Comparison of ENCODE assay signal across 8 mouse cellular contexts in genomic region chr10:81560719-81561459, GRCm38 (mm10). TPM values are rescaled to one million over a fixed set of nuclear protein-coding genes. Genes with fewer than 3 reads are reported as not detected.
DNase-seq lines count a peak whose midpoint lies in the region; ATAC-seq and TF ChIP-seq lines count a peak whose summit lies in the region.

No protein-coding gene starts in this region.

- peaks cover 54% of the 10 kb centered on the region for H3K4me1 ChIP-seq in embryonic facial prominence, embryonic 12.5 days
- H3K4me1 ChIP-seq in hindbrain, embryonic 15.5 days (replicated peaks) = peaks cover 52% of the 10 kb centered on the region
- H3K4me1 ChIP-seq in liver, embryonic 12.5 days = peaks cover 69% of the 10 kb centered on the region

- H3K36me3 ChIP-seq in embryonic facial prominence, embryonic 12.5 days = peaks cover 25% of the 10 kb centered on the region
- H3K36me3 ChIP-seq in hindbrain, embryonic 15.5 days = peaks cover 7% of the 10 kb centered on the region
- peaks cover 44% of the 10 kb centered on the region for H3K36me3 ChIP-seq in liver, embryonic 12.5 days

- H3K9ac ChIP-seq in embryonic facial prominence, embryonic 12.5 days = peak overlapping the region; percentile 98
- H3K9ac ChIP-seq in hindbrain, embryonic 15.5 days = peak overlapping the region; percentile 100
- peak overlapping the region; percentile 89 for H3K9ac ChIP-seq in liver, embryonic 12.5 days

- 11% methylated on average over 16 of the region's 16 CpGs for WGBS in embryonic facial prominence, embryonic 12.5 days
- WGBS in hindbrain, embryonic 15.5 days = 31% methylated on average over 16 of the region's 16 CpGs
- WGBS in liver, embryonic 12.5 days (ENCODE audit: insufficient replicate concordance) = 6% methylated on average over 16 of the region's 16 CpGs

- DNase-seq in gastrocnemius, adult 2 months = no peak
- DNase-seq in gastrocnemius, postnatal 10 days = no peak
- peak; percentile 93 for DNase-seq in naive thymus-derived CD4-positive, alpha-beta T cell, adult 2 months (ENCODE audit: low read depth)
- peak; percentile 92 for DNase-seq in thymus, postnatal 4 days
- no peak for DNase-seq in yolk sac, embryonic 10.5 days (ENCODE audit: low spot score)

- H3K4me2 ChIP-seq in embryonic facial prominence, embryonic 12.5 days (replicated peaks) = peak overlapping the region; percentile 91
- peak overlapping the region; percentile 93 for H3K4me2 ChIP-seq in hindbrain, embryonic 15.5 days
- peak overlapping the region; percentile 93 for H3K4me2 ChIP-seq in liver, embryonic 12.5 days

- intact Hi-C loops in gastrocnemius, adult 2 months (cut with DNase I) = no loop called here

- H3K27ac ChIP-seq in gastrocnemius, adult 2 months = peak overlapping the region; percentile 98
- peak overlapping the region; percentile 93 for H3K27ac ChIP-seq in embryonic facial prominence, embryonic 12.5 days
- peak overlapping the region; percentile 90; the same call in 1 of the 2 replicates for H3K27ac ChIP-seq in hindbrain, embryonic 15.5 days (replicated peaks)
- peak overlapping the region; percentile 83 for H3K27ac ChIP-seq in liver, embryonic 12.5 days

- no peak for ATAC-seq in embryonic facial prominence, embryonic 12.5 days (ENCODE audit: insufficient number of reproducible peaks, insufficient read depth, low FRiP score, low TSS enrichment)
- ATAC-seq in hindbrain, embryonic 15.5 days (ENCODE audit: low FRiP score, low read depth) = peak; percentile 2; the same call in 1 of the 2 replicates
- ATAC-seq in liver, embryonic 12.5 days = peak; percentile 6; the same call in 1 of the 2 replicates

- TF ChIP-seq CTCF in gastrocnemius, adult 2 months (IDR thresholded peaks at IDR 0.05) = no peak

- no peaks in the 10 kb centered on the region for H3K27me3 ChIP-seq in embryonic facial prominence, embryonic 12.5 days
- peaks cover 8% of the 10 kb centered on the region for H3K27me3 ChIP-seq in hindbrain, embryonic 15.5 days
- H3K27me3 ChIP-seq in liver, embryonic 12.5 days (replicated peaks) = no peaks in the 10 kb centered on the region

- H3K9me3 ChIP-seq in embryonic facial prominence, embryonic 12.5 days = no peaks in the 10 kb centered on the region
- no peaks in the 10 kb centered on the region for H3K9me3 ChIP-seq in hindbrain, embryonic 15.5 days
- H3K9me3 ChIP-seq in liver, embryonic 12.5 days (replicated peaks) = no peaks in the 10 kb centered on the region

- peak overlapping the region; percentile 97 for H3K4me3 ChIP-seq in gastrocnemius, adult 2 months
- peak overlapping the region; percentile 96 for H3K4me3 ChIP-seq in embryonic facial prominence, embryonic 12.5 days
- H3K4me3 ChIP-seq in hindbrain, embryonic 15.5 days = peak overlapping the region; percentile 93
- H3K4me3 ChIP-seq in liver, embryonic 12.5 days = peak overlapping the region; percentile 78

RNA-seq across cellular contexts. Expression of gene Aes, which starts 1.6 kb away (rescaled TPM):
- total RNA-seq in gastrocnemius, adult 2 months (2021) = 100 to 1,000 TPM; 847 to 871 TPM
- 100 to 1,000 TPM; 614 to 667 TPM for total RNA-seq in gastrocnemius, postnatal 10 days (2021)
- polyA plus RNA-seq in embryonic facial prominence, embryonic 12.5 days (2016; fragmentation: Nextera tagmentation; extraction: Ambion mirVana) = 523 and 554 TPM in 2 replicates
- polyA plus RNA-seq in hindbrain, embryonic 15.5 days (2015; fragmentation: Nextera tagmentation; extraction: Ambion mirVana) = 820 and 884 TPM in 2 replicates
- 263 and 270 TPM in 2 replicates for polyA plus RNA-seq in liver, embryonic 12.5 days (2016; fragmentation: Nextera tagmentation; extraction: Ambion mirVana)

RNA-seq across cellular contexts. Expression of gene Tle2, which starts 13.5 kb away (rescaled TPM):
- total RNA-seq in gastrocnemius, adult 2 months (2021) = 1 to 10 TPM; 5.6 to 7.3 TPM
- total RNA-seq in gastrocnemius, postnatal 10 days (2021) = 1 to 10 TPM; 4.4 to 9.4 TPM
- polyA plus RNA-seq in embryonic facial prominence, embryonic 12.5 days (2016; fragmentation: Nextera tagmentation; extraction: Ambion mirVana) = 59.2 and 71.1 TPM in 2 replicates
- 46.6 and 46.9 TPM in 2 replicates for polyA plus RNA-seq in hindbrain, embryonic 15.5 days (2015; fragmentation: Nextera tagmentation; extraction: Ambion mirVana)
- polyA plus RNA-seq in liver, embryonic 12.5 days (2016; fragmentation: Nextera tagmentation; extraction: Ambion mirVana) = 4.8 and 5.1 TPM in 2 replicates

RNA-seq across cellular contexts. Expression of gene Gna11, which starts 15.9 kb away (rescaled TPM):
- 10 to 100 TPM; 25.7 to 30.3 TPM for total RNA-seq in gastrocnemius, adult 2 months (2021)
- total RNA-seq in gastrocnemius, postnatal 10 days (2021) = 10 to 100 TPM; 40.6 to 44.8 TPM
- 82.7 and 83.5 TPM in 2 replicates for polyA plus RNA-seq in embryonic facial prominence, embryonic 12.5 days (2016; fragmentation: Nextera tagmentation; extraction: Ambion mirVana)
- 94.3 and 109 TPM in 2 replicates for polyA plus RNA-seq in hindbrain, embryonic 15.5 days (2015; fragmentation: Nextera tagmentation; extraction: Ambion mirVana)
- polyA plus RNA-seq in liver, embryonic 12.5 days (2016; fragmentation: Nextera tagmentation; extraction: Ambion mirVana) = 27.7 and 28.3 TPM in 2 replicates

RNA-seq across cellular contexts. Expression of gene Gna15, which starts 36.9 kb away (rescaled TPM):
- total RNA-seq in gastrocnemius, adult 2 months (2021) = under 1 TPM; 0.26 to 0.53 TPM
- total RNA-seq in gastrocnemius, postnatal 10 days (2021) = under 1 TPM; 0.47 to 0.77 TPM
- polyA plus RNA-seq in embryonic facial prominence, embryonic 12.5 days (2016; fragmentation: Nextera tagmentation; extraction: Ambion mirVana) = 0.86 and 0.97 TPM in 2 replicates
- polyA plus RNA-seq in hindbrain, embryonic 15.5 days (2015; fragmentation: Nextera tagmentation; extraction: Ambion mirVana) = 1.1 and 1.2 TPM in 2 replicates
- polyA plus RNA-seq in liver, embryonic 12.5 days (2016; fragmentation: Nextera tagmentation; extraction: Ambion mirVana) = 7.0 and 7.3 TPM in 2 replicates

RNA-seq across cellular contexts. Expression of gene Tle6, which starts 40.0 kb away (rescaled TPM):
- total RNA-seq in gastrocnemius, adult 2 months (2021) = 1 to 10 TPM; 5.6 to 6.7 TPM
- total RNA-seq in gastrocnemius, postnatal 10 days (2021) = 1 to 10 TPM; 2.2 to 3.1 TPM
- 14.4 and 16.2 TPM in 2 replicates for polyA plus RNA-seq in embryonic facial prominence, embryonic 12.5 days (2016; fragmentation: Nextera tagmentation; extraction: Ambion mirVana)
- 8.7 and 9.8 TPM in 2 replicates for polyA plus RNA-seq in hindbrain, embryonic 15.5 days (2015; fragmentation: Nextera tagmentation; extraction: Ambion mirVana)
- 8.1 and 12.1 TPM in 2 replicates for polyA plus RNA-seq in liver, embryonic 12.5 days (2016; fragmentation: Nextera tagmentation; extraction: Ambion mirVana)

Comparison
In these comparisons a context has a peak if more than half of its experiments do, and no peak if none do; other contexts are left out.
1. DNase-seq: peak in naive thymus-derived CD4-positive, alpha-beta T cell, adult 2 months (single experiment) and thymus, postnatal 4 days (single experiment); none in gastrocnemius, adult 2 months (single experiment), gastrocnemius, postnatal 10 days (single experiment) and yolk sac, embryonic 10.5 days (single experiment).
2. Peak in every context shown above with its lines, with median percentiles within 50 percentile points of each other: H3K27ac ChIP-seq, H3K4me3 ChIP-seq, H3K4me2 ChIP-seq and H3K9ac ChIP-seq.